Mouse (Mus musculus) cerebellum, adult (tissue): Measurements from ENCODE around the gene Zfp334.

Experiments
- ATAC-seq: cut with Nextera tagmentation; 2 replicates; pipeline ENCODE4 v1.9.2; 2017; ENCODE audit warnings: mild to moderate bottlenecking, moderate library complexity, mixed read lengths; ENCODE audit not compliant: insufficient number of reproducible peaks, low FRiP score, low TSS enrichment

Gene Zfp334

DNA sequence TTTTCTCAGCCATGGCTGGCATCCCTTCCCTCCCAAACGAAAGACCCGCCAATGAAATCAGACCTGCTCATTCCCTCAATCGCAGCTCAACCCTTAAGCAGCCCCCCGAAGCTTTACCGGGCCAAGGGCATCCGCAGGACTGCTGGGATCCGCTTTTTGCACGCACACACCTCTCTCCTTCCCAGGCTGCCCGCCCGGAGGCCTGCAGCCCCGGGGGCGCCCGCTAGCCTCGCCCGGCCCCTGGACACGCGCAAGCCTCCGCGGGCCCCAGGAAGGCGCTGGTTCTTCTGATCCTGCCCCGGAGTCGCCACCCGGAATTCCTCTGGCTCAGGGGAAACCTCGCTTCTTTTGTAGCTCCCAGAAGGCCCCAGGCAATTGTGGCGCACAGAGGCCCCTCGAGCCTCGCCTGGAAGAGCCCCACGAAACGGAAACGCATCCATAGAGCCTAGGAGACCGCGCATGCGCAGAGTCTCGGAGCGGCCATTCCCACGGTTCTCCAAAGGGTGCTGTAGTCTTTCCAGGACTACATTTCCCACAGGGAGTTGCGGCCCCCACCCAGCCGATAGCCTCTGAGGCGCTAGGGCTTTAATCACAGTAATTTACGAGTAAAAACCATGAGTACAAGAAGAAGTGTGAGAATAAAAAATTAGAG, at the start of gene Zfp334:
Gene Zfp334 (minus strand): TSS at position 416 of the 652 bp plus-strand sequence.
- peak; percentile 95 for ATAC-seq

GRCm38 (mm10) chr2:165428694-165429093, 40.6 kb upstream of the Zfp334 start:
- no peak for ATAC-seq

DNA sequence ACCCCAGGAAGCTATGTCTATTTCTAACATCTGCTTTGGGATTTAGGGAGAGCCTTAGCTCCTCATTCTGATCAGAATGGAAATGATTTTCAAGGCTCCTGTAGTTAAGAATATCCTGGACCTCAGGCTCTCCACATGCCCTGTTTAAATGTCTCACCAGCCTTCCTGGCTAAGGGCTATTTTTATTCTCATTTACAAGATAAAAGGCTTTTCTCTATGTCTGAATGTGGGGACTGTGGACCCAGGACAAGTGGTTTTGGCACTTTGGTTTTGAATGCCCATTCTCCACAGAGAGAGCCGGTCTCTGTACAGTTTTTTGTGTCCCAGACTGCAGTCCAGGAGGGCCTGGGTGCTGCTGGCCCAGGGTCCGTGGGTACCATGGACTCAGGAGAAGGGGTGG, 32.1 kb upstream of the Zfp334 start:
- 0 out of 2 replicates have a peak, but pooled peaks have one; percentile 26 for ATAC-seq

DNA sequence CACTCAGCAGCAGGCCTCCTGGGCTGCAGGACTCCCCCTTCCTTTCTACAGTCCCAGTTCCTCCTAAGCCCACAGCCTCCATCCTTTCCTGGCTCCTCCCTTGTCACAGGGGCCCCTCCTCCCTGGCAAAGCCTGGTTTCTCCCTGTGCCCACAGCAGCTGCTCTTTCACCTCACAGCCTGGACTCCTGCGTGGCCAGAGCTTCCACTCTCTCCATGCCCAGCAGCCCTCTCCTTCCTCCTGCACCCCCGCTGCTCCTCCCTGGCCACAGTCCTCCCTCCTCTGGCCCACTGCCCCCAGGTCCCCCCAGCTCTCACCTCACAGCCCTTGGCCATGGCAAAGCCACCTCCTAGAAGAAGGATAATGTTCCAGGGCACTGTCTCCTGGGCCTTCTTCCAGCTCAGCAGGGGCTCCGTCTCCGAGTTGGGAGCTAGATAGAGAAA, 31.6 kb upstream of the Zfp334 start:
- ATAC-seq: no peak

DNA sequence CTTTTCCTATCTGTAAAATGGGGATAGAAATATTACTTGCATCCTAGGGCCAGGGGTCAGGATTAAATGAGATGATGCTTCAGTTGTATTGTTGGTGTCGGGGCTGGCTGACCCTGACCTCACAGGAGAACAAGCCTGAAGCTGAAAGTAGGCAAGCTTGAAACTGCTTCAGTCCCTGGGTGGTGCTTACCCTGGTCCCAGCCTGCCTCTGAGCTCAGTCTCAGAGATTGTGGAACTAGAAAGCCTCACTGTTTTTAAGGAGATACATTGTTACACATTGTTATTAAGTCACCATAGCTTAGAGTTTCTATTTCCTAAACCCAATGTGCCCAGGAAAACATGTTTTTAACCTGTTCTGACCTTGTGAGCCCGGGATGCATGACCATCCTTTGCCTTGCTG, 30.5 kb upstream of the Zfp334 start:
- ATAC-seq: no peak

DNA sequence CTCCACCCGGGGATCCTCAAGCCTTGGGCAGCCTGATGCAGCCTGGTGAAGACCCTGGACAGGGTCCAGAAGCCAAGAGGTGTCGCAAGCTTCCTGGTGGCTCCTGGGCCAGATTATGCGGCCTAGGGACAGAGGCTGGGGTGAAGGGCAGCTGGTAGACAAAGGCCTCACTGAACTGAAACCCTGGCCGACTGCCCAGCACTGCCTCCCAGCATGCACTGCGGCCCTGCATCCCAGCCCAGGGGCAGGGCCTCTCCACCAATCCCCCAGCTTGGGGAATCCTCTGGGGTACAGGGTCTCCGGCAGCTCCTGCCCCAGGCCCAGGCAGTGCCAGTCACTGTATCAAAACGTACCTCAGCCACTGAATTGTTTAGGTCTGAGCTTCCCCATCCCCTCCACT, 29.2 kb upstream of the Zfp334 start:
- no peak for ATAC-seq

- no peak for ATAC-seq
These were observed 27.7 kb upstream of the Zfp334 start for GRCm38 (mm10) chr2:165415795-165416194.

GRCm38 (mm10) chr2:165415141-165415721, 27.2 kb upstream of the Zfp334 start:
- ATAC-seq: no peak

GRCm38 (mm10) chr2:165414321-165414720, 26.3 kb upstream of the Zfp334 start:
- no peak for ATAC-seq

- 0 out of 2 replicates have a peak, but pooled peaks have one; percentile 58 for ATAC-seq
These were observed 25.8 kb upstream of the Zfp334 start for GRCm38 (mm10) chr2:165413884-165414283.

DNA sequence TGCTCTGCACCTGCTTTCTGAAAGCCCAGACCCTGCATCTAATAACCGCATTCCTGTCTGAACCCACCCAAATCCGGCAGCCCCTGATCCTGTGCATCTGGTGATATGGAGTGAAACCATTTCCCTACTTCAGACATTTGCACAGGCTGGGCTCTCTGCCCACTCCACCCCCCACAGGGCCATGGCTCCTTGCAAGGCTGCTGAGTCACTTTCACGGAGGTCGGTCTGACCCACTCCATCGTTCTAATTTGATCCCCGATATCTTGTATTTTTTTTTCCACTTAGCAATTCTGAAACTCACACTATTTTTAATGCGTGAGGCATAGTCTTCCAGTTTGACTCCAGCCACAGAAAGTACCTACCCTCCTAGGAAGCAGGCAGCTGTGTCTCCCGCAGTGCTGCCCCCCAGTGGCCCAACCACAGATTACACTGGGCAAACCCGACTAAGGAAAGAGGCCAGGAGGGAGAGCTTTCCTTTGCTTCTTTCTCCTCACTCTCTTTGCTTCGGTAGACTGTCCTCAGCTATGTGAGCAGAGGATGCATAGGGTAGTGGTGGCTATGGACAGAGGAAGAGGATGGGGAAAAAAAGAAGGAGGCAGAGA, 19.7 kb upstream of the Zfp334 start:
- ATAC-seq: no peak

DNA sequence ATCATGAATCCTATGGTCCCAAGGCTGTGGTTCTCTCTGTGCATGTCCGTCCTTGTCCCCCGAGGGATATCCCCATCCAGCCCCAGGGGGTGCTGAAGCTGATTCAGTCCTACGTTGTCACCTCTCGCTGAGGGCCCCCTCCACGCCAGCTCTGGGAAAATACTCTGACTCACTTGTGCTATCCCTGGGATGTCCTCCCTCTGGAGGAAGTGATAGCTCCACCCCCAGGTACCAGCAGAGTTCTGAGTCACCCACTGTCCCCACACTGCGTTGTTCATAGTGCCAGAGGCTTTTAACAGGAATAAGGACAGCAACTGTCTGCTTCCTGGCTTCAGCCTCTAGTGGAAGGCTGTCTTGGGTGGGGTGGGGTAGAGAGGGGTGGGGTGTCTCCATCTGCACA, 17.3 kb upstream of the Zfp334 start:
- no peak for ATAC-seq

GRCm38 (mm10) chr2:165404951-165405350, 16.9 kb upstream of the Zfp334 start:
- ATAC-seq: no peak

GRCm38 (mm10) chr2:165398164-165398785, 10.2 kb upstream of the Zfp334 start:
- no peak for ATAC-seq

- no peak for ATAC-seq
These were observed 9.6 kb upstream of the Zfp334 start for GRCm38 (mm10) chr2:165397502-165398163.

DNA sequence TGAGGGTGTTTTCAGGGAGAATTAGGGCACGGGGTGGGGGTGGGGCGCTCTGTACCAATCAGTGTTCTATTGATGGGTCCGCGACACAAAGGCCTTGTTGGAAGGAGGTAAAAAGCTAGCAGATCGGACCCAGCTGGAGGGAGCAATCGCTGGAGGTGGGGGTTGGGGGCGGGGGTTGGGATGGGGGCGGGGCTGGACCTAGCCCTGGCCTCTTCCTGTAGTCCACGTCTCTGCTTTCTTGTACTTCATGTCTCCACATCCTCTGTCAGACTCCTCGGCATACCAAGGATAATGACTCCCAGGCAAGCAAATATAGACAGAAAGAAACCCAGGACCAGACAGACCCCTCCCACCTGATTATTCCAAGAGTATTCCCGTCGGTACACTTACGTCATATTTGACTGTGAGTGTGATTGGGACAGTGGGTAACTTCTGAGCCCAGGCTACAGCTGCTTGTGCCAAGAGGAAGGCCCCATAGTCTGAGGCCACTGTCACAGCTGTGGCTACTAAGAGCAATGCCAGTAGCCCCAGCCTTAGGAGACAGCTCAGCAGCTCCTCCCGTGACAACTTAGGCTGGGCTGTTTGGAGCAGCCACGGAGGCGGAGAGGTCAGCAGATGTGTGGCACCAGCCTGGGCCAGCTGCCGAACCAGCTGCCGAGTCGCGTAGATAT, 8.9 kb upstream of the Zfp334 start:
- no peak for ATAC-seq

GRCm38 (mm10) chr2:165392156-165392555, 4.1 kb upstream of the Zfp334 start:
- ATAC-seq: no peak

GRCm38 (mm10) chr2:165391561-165391960, 3.5 kb upstream of the Zfp334 start:
- ATAC-seq: no peak

DNA sequence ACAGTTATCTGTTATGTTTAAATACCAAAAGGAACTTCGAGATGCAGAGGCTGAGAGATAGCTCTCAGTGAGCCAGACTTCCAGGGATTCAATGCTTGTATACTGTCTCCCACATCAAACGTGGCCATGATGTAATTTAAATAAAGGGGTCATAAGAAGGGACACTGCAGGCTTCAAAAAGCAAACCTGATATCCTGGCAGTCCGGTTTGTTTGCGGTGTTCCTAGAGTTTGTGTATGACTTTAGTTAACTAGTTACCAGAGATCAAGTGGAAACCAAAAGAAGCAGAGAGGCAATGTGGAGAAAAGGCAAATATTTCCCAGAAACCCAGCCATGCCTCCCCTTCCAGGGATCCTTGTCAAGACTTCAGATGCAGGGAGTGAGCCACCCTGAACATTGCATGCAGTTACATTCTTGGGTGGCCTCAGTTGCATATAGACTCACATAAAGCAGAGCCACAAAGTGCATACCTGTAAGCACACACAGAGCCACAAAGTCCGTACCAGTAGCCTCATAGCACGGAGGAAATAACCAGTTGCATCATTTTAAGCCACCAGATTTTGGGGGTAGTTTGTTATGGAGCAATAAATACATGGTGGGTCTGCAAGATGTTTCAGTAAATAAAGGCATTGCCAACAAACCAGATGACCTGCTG, 1.4 kb upstream of the Zfp334 start:
- ATAC-seq: no peak

- ATAC-seq: no peak
These were observed 689 bp downstream of the Zfp334 start for GRCm38 (mm10) chr2:165387370-165387769.
